Mouse (Mus musculus) fibroblast of lung, adult 2 months (primary cell): ENCODE data around the gene Gfpt2.
"Not testable (repeated sequence)": the region's sequence is repeated elsewhere in the genome, so short reads cannot be mapped to it uniquely, and the experiment has no call there.

Experiments used
- DNase-seq: peaks from one replicate; pipeline ENCODE4 v3.0.0-alpha.2; 2011; ENCODE audit warnings: low read depth

The Gfpt2 gene

DNA sequence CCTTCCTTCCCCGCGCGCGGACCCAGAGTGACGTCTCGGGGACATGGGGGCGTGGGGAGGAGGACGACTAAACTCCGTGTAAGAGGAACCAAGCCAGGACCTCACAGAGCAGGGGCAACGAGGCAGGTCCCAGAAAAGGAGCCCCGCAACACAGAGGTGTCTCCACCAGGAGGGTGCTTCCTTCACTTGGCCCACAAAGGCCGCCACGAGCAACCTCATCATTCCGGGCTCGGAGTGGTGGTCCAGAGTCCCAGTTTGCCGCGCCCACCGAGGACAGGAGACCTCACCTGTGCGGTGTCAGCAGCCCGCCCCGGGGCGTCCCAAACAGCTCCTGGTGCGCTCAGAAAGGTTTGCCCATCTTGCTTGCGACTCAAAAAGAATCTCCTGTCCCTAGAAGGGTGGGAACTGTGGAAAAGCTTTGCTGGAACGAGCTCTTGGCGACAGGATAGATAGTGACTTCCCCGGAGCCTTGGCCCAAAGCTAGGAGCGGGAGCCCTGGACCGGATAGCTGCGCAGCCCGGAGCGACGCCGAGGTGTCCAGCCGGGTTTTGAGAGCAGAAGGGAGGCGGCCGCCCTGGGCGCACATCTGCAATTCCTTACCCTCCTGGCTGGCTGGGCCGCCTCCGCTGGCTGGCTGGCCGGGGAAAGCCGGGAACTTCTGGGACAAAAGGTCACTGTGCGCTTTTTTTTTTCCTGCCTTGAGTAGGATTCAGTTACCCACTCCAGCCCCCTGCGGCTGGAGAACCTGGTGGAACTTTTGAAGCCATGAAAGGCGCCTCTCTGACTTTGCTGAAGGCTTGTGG is 565 bp downstream of the Gfpt2 start:
- DNase-seq = peak; percentile 51

DNA sequence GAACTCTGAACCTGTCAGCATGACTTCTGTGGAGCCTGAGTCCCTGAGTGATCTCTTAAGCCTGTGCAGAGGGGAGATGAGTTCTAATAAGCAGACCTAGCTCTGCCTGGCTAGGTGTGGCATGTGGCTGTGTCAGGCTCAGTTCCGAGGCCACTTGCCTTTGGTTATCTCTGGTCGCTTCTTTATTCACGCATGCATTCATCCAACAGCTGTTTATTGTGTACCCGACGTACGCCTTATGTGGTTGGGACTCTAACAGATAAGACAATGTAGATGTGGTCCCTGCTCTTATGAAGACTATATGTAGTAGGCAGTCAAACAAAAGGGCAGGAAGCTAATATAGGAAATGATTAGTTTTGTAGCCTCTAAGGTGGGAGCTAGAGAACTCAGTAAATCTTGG is 5.0 kb downstream of the Gfpt2 start:
- DNase-seq = no peak

DNA sequence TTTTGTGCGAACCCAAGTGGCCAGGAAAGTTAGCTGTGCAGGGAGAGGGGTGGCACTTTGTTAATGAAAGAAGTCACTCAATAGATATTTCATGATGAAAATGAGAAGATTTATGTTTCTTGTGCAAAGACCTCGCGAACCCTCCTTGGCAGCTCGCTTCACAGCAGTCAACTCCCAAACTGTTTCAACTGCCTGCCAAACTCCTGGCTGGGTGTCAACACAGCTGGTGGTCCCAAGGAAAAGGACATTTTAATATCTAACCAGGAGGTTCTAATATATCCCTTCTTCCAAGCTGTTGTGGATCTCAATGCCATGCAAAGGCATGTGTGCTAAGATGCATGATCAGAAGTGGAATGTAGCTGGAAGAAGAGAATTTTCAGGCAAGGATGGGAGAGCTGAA is 7.5 kb downstream of the Gfpt2 start:
- no peak for DNase-seq

DNA sequence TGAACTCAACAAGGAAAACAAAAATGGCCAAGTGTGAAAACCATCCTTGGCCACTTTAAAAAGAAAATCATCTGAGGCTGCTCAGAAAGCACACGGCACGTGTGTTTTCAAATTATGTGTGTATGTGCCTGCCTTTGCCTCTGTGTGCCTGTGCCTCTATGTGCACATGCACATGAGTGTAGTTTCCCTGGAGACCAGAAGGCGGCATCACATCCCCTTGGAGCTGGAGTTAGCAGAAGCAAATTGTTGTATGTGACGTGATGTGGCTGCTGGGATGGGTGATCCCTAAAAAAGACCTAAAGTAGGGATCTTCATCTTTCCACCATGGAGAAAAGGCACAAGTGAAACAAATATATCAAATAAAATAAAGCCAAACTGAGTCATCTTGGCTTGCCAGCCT is 9.8 kb downstream of the Gfpt2 start:
- DNase-seq = no peak

DNA sequence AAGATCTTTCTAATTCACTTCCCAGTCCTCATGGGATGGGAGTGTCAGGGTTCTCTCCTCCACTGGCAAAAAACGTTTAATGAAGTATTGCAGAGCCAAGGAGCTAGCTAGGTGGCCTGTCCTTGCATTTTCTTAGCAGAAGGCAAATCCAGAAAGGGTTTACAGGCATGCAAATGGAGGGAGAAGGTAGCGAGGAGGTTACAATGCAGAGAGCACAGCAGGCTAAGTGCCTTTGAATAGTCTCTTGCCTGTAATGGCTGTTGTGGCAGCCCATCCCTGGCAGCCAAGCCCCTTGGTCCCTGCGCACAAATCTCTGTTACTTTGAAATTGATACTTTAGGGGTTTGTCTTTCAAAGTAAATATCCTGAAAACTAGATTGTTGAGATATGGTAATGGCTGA is 12.2 kb downstream of the Gfpt2 start:
- no peak for DNase-seq

DNA sequence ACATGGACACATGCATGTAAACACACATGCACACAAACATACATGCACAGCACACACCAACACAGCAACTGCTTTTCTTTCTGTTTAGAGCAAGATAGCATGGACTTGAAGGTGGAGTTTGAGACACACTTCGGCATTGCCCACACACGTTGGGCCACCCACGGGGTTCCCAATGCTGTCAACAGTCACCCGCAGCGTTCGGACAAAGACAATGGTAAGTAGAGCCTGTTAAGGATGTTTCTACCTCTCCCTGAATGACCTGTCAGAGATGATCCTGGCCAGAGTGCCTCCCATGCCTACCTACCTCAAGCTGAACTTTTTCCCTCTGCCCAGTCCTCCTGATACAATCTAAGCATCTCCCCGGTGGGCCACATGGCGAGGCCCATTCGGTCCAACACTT is 15.0 kb downstream of the Gfpt2 start:
- DNase-seq = no peak

DNA sequence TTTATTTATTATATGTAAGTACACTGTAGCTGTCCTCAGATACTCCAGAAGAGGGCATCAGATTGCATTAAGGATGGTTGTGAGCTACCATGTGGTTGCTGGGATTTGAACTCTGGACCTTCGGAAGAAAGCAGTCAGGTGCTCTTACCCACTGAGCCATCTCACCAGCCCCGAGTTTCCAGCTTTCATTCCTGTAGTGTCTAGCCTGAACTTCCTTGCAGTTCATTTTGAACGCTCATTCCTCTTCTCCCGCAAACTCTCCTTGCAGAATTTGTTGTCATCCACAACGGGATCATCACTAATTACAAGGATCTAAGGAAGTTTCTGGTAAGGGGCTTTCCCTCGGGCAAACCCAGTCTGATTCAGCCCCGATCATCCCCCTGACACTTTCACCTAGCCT is 16.7 kb downstream of the Gfpt2 start:
- DNase-seq = not testable (repeated sequence)

DNA sequence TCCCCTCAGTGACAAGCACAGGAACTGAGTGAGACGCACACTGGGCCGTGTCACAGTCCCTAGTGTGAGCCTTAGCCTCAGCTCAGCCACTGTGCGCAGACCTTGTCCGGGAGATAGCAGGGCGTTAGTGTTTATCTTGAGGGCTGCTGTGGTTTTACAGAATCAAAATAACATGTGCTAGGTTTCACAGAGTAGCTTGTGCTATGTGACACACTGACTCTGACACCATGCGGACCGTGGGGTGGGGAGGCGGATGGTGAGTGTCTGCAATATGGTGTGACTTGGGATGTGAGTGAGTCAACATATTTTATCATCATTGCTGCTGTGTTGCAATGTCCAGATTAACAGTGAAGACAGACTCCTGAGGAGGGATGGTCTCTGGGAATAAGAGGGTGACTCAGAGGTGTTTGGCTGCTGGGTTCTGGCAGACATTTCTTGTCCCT is 17.1 kb downstream of the Gfpt2 start:
- DNase-seq = peak; percentile 72

DNA sequence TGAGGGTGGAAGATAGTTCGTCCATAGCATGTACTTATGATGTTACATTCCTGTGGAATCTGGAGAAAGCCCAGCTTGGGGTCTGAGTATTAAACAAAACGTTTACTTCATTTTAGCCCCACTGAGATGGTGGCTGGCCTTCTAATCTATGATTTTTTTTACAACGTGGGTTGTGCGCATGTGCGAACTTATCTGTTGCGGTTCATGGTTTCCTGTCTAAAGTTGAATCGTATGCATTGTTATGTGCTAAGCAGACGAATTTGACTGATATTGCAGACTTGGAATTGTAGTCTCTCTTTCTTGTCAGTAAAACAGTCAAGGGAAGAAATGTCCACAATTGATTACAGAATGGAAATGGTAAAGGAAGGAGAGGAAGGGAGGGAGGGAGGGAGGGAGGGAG is 17.9 kb downstream of the Gfpt2 start:
- no peak for DNase-seq

DNA sequence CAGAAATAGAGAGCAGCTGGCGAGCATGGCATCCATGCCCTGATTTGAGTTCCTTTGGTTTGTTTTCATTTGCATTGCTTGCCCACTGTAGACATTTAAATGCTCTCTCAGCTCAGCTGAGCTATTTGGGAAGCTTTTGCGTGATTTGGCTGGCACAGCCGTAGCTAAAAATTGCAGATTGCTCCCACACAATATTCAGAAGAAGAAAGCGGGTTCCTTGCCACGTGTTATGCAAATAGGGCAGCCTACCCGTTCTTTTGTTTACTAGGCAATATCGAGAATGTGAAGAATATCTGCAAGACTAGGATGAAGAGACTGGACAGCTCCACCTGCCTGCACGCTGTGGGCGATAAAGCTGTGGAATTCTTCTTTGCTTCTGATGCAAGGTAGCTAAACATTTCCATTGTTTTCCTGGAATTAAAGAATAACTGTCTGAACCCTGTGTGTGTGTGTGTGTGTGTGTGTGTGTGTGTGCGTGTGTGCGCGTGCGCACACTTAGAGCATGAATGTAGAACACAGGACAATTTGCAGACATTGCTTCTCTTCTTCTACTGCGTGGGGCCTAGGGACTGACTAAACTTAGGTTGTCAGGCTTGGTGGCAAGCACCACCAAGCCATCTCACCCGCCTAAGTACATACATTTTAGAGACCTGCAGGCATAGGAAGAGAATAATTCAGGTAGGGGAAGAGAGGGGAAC is 25.0 kb downstream of the Gfpt2 start:
- DNase-seq = no peak

DNA sequence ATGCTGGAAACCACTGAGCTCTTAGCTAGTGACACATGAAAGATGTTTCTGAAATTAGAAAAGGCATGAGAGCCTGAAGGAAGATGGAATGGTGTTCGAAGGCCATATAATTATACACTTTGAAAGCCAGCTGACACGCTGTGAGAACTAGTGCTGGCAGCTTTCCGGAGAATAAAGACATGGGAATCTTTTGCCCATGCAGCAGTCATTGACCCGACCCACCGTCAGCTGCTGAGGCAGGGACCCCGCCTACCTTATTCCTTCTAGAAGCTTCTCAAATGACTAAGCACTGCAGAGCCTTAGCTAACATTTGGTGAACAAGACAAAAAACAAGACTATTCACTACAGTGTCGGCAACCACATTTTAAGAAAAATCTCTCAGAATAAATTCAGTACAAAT is 25.7 kb downstream of the Gfpt2 start:
- no peak for DNase-seq

DNA sequence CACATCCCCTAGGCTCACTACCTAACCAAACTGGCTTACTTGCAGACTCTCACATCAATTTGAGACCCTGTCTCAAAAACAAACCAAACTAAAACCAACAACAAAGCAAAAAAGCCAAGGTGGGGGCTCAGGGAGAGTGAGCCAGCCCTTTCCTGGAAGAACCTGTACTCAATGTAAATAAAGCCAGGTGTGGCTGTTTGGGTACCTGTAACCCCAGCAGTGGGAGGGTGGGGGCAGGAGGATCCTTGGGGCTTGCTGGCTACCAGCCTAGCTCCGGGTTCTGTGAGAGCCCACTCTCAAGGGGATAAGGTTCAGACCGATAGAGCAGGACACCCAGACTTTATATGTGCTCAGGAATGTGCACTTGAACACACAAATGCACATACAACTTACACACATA is 26.9 kb downstream of the Gfpt2 start:
- DNase-seq = no peak

DNA sequence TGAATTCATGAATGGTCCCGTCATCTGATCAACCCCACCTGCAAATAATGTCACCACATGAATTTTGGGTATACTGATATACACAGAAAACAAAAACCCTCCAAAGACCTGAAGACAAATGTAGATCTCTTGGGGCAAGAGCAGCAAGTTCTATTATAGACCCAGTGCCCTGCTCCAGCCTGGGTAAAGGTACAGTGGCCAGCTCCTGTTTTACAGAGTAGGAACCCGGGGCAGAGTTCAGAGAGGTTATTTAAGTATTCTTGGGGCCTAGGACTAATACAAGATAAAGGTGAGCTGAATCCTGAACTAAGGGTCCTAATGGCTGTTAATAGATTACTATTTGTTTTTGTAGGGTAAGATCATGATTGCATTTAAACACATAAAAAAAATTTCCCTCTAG is 27.6 kb downstream of the Gfpt2 start:
- no peak for DNase-seq

DNA sequence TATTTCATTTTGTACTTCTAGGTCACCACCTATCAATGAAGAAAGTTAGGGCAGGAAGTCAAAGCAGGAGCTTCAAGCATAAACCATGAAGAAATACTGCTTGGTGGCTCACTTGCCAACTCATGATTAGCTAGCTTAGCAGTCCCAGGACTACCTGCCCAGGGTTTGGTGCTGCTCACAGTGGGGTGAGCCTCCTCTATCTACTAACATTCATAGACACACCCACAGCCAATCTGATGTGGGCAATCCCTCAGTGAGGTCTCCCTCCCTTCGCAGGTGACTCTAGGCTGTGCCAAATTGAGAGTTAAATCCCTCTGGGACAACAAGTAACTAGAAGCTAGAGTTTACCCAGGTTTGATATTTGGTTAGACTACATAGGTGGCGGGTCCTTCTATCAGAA is 28.4 kb downstream of the Gfpt2 start:
- DNase-seq = no peak

DNA sequence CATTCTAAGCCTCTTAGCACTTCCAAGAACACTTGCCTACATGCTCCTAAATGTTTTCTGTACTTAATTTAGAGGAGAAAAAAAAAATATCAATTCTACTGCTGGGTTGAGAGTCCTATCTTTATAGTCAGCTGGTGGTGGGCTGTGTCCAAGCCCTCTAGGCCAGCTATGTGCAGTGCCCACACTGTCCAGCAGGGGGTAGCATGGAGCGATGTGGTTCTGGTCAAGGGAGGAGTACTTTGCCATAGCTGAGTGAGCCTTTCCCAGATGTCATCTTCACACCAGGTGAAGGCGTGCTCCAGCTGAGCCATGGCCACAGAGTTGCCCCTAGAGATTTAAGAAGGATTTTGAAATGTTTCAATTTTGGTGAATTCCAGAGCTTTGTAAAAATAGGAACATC is 30.9 kb downstream of the Gfpt2 start:
- no peak for DNase-seq

DNA sequence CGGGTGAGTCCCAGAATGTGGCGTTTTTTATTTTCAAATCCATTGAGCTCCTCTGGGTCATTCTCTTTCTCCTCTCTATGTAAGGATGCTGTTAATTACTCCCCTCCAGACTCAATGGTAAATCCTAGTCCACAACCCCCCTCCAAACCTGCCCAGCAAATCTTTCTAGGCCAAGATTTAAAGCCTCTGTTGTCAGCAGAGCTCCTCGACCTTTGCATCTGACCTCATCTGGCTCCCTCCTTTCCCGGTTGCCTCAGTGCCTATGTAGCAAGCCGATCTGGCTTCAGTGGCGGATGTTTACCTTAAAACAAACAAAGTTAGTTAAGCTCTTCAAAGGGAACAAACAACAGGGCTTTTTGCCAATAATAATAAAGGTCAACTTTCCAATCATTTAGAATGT is 33.3 kb downstream of the Gfpt2 start:
- DNase-seq = no peak

DNA sequence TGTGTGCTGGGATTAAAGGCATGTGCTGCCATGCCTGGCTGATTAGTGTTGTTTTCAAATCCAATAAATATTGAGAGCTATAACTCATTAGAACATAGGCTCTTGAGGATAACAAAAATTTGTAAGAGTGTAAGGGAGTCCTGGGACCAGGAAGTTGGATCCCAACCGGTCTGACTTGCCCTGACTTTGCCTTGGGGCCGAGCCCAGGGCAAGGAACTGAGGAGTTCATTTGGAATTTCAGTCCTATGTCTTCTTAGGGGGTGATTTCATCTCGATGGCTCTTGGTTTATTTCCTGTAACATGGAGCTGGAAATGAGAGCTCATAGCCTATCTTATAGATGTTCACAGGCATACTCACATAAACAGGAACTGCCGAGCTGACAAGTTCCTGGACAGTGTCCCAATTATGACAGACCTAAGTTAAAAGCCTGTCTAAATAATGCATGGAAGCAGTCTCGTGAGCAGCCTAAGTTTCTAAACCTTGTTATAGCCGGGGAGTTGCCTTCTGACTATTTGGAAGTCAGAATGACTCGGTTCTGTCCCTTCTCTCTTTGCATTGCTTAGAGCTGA is 35.3 kb downstream of the Gfpt2 start:
- DNase-seq = no peak

DNA sequence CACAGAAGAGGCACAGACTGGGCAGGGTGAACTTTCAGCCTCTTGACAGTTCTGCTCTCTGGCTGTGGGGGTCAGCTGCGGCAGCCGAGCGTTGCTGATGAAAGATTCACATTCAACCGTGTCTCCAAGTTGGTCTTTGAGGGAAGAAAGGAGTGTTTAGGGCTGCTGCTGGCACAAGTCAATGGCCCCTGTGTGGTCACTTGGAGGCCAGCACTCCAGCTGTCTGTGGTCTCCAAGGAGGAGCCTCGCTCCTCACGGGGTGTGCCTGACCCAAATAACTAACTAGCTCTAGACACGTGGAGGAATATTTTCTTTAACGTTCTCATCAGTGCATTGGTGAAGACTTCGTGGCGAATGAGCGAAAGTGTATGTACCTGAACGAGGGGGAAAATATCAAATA is 38.0 kb downstream of the Gfpt2 start:
- no peak for DNase-seq

DNA sequence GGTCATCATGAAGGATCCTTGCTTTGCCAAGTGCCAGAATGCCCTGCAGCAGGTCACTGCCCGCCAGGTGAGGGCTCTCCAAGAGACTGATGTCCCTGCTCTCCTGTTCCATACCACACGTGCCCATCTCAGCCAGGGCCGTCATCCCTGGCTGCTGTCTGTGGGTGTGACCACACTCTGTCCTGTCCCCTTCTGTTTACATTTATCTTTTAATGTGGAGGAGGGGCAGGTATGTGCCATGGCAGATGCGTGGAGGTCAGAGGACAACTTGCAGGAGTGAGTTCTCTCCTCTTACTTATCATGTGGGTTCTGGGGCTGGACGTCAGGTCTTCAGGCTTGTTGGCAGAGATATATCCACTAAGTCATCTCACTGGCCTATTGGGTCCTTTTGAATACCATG is 39.0 kb downstream of the Gfpt2 start:
- DNase-seq = no peak

DNA sequence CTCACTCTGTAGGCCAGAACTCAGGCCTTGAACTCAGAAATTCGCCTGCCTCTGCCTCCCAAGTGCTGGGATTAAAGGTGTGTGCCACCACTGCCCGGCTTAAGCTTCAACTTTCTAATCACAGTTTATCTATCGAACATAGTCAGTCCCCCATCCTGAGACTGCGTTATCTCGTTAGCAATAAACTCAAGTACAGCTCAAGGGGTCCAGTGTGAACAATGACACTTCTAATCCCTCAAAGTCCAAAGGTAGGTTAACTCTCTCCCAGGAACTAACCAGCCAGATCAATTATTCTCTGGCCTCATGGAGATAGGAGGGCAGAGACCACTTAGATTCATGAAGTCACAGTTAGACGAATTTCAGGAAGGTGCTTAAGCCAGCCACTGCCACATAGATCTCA is 40.3 kb downstream of the Gfpt2 start:
- no peak for DNase-seq

DNA sequence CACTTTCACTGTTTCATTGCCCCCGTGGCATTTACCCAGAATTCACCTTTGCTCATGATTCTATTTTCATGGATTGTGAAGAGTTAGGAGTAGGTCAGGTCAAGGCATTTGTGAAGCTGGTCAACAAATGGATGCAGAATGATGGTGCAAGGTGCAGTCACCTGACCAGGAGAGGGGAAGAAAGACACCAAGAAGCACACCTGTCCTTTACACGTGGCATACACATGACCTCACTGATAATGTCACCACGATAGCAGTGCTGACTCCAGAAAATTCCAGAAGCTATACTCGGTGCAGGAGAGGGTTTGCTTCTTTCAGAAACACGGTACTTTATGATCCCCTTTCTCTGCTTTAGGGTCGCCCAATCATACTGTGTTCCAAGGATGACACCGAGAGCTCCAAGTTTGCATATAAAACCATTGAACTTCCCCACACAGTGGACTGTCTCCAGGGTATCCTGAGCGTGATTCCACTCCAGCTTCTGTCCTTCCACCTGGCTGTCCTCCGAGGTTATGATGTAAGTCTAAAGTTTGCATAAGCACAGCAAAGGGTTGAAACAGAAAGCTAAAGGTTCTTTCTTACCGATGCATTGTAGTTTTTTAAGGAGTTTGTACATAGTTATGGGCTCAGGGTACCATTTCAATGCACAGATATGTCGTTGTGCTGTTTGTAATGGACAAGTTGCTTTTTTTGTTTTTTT is 41.4 kb downstream of the Gfpt2 start:
- no peak for DNase-seq

DNA sequence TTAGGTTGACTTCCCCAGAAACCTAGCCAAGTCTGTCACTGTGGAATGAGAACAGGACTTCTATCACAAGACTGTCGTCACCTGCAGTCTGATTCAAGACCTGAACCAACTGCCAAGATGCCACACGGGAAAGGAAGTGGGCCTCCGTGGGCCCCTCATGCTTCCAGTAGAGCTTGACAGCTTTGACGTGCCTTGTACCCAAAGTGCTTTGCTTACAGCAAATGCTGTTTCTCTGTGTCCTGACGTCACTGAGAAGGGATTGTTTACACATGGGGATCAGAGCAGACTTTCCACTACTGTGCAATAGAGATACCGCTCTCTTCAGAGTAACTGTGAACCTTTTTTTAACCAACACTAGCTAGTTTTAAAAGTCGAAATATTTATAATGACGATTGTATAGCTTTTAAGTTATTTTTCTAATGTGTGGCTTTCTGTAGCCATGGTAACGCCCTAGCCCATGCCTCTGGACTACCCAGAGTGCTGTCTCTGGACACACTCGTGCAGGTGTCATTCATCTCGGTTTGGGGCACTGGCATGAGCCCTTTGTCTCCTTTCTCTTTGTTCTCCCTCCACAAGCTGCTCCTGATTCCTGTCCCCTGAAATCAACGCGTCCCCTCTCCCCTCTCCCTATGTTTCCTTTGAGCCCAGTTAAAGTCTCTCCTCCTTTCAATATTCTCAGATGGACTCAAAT is 43.9 kb downstream of the Gfpt2 start:
- DNase-seq = no peak
